Mouse (Mus musculus) hindbrain, embryonic 12.5 days (tissue): ENCODE results near the gene Hic1. TPM values are rescaled to one million over a fixed set of nuclear protein-coding genes. Genes with fewer than 3 reads are reported as not detected.
"Not testable (repeated sequence)": the region's sequence is repeated elsewhere in the genome, so short reads cannot be mapped to it uniquely, and the experiment has no call there.

Experiments
- ATAC-seq: fragments of 200-750 bp; cut with Nextera tagmentation; 2 replicates; pipeline ENCODE4 v1.8.0; 2017; ENCODE audit warnings: moderate TSS enrichment; ENCODE audit not compliant: low FRiP score
- H3K27ac ChIP-seq: fragments of 300-500 bp; sonication (generic); 2 replicates; pipeline ENCODE4 v1.5.1; 2016; ENCODE audit warnings: mild to moderate bottlenecking
- H3K27me3 ChIP-seq: fragments of 300-500 bp; sonication (generic); 2 replicates; pipeline ENCODE4 v1.6.1; 2016; ENCODE audit warnings: mild to moderate bottlenecking
- H3K36me3 ChIP-seq: fragments of 300-500 bp; sonication (generic); 2 replicates; pipeline ENCODE4 v1.6.1; 2016; ENCODE audit warnings: mild to moderate bottlenecking
- H3K4me1 ChIP-seq: fragments of 300-500 bp; sonication (generic); 2 replicates; pipeline ENCODE4 v1.6.1; 2016
- H3K4me2 ChIP-seq: fragments of 300-500 bp; sonication (generic); replicated peaks from 2 replicates; pipeline ENCODE4 v1.6.1; 2016; ENCODE audit warnings: mild to moderate bottlenecking
- H3K4me3 ChIP-seq: fragments of 300-500 bp; sonication (generic); 2 replicates; pipeline ENCODE4 v1.5.1; 2016; ENCODE audit warnings: mild to moderate bottlenecking
- H3K9ac ChIP-seq: fragments of 300-500 bp; sonication (generic); 2 replicates; pipeline ENCODE4 v1.6.1; 2016; ENCODE audit warnings: mild to moderate bottlenecking, moderate library complexity
- H3K9me3 ChIP-seq: fragments of 300-500 bp; sonication (generic); replicated peaks from 2 replicates; pipeline ENCODE4 v1.6.1; 2016; ENCODE audit warnings: mild to moderate bottlenecking
- WGBS: fragments of 180-500 bp; shearing (Covaris S2); methylation state at CpG from one replicate; pipeline ENCODE4 v1.1.7; 2016; 5-methylcytosine and 5-hydroxymethylcytosine counted together
- polyA plus RNA-seq: library from polyadenylated mRNA; unstranded; fragments of >200 nt; fragmentation: Nextera tagmentation; extraction: Ambion mirVana; gene quantifications from 2 replicates; pipeline ENCODE4 v1.2.1, GENCODE M21; 2016

Hic1 gene
- polyA plus RNA-seq, 1 experiment from 2014 or later: 11.3 TPM

- Histone ChIP-seq H3K4me3 (peak within 1 kb of the TSS; percentile 71), H3K4me2 (peak within 1 kb of the TSS; percentile 71), H3K9ac (peak within 1 kb of the TSS; percentile 67), H3K9me3 (no peaks in the 10 kb centered on the region), H3K36me3 (no peaks in the 10 kb centered on the region), H3K27me3 (peaks cover 50% of the 10 kb centered on the region), H3K4me1 (peaks cover 44% of the 10 kb centered on the region), H3K27ac (no peak within 1 kb of the TSS)
- no peak for ATAC-seq
- 55% methylated on average over 5 of the region's 5 CpGs for WGBS
Observed at GRCm38 (mm10) chr11:75190905-75191441, 21.7 kb upstream of the Hic1 start, which contains the start of gene Dph1. TSS of gene Dph1 (minus strand) at chr11:75191241.

- Histone ChIP-seq H3K27ac (no peak overlapping the region), H3K4me3 (peak overlapping the region; percentile 71), H3K9ac (peak overlapping the region; percentile 67), H3K4me2 (peak overlapping the region; percentile 71), H3K4me1 (peaks cover 41% of the 10 kb centered on the region), H3K36me3 (no peaks in the 10 kb centered on the region), H3K27me3 (peaks cover 43% of the 10 kb centered on the region), H3K9me3 (no peaks in the 10 kb centered on the region)
- 1% methylated on average over 24 of the region's 24 CpGs for WGBS
- ATAC-seq: peak; percentile 71
Observed at GRCm38 (mm10) chr11:75190371-75190724, 21.0 kb upstream of the Hic1 start.

- peak overlapping the region; percentile 67 for H3K9ac ChIP-seq
- WGBS: under 1% methylated on average over 22 of the region's 22 CpGs
- no peaks in the 10 kb centered on the region for H3K36me3 ChIP-seq
- peak; percentile 24 for ATAC-seq
- H3K27me3 ChIP-seq: peaks cover 38% of the 10 kb centered on the region
- H3K4me1 ChIP-seq: peaks cover 41% of the 10 kb centered on the region
- no peak overlapping the region for H3K27ac ChIP-seq
- H3K4me2 ChIP-seq: peak overlapping the region; percentile 71
- H3K9me3 ChIP-seq: no peaks in the 10 kb centered on the region
- H3K4me3 ChIP-seq: peak overlapping the region; percentile 71
Observed at GRCm38 (mm10) chr11:75189713-75190370, 20.5 kb upstream of the Hic1 start.

GRCm38 (mm10) chr11:75184986-75185385 is 15.7 kb upstream of the Hic1 start:
- Histone ChIP-seq H3K4me2 (no peak overlapping the region), H3K4me1 (peaks cover 25% of the 10 kb centered on the region), H3K9me3 (no peaks in the 10 kb centered on the region), H3K36me3 (peaks cover 17% of the 10 kb centered on the region), H3K9ac (no peak overlapping the region), H3K27ac (peak overlapping the region; percentile 60), H3K4me3 (no peak overlapping the region), H3K27me3 (no peaks in the 10 kb centered on the region)
- ATAC-seq: peak; percentile 16; the same call in 1 of the 2 replicates
- whole genome bisulfite sequencing: 55% methylated on average over 2 of the region's 2 CpGs

DNA sequence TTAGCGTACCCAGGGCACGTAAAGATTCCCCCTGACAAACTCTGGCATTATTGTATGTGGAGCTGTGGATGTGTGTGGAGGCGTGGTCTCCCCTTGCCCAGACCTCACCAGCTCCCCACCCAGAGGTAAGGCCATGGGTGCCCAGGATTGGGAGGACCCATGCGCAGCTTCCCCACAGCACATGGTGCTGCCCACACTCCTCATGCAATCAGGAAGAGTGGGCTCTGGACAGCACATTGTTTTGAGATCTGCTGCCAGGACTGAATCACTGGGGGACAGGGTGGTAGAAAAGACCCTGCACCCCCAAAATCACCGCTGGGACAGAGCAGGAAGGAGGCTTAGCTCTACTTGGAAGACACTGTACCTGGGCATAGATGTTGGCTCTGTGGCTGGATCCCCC is 15.3 kb upstream of the Hic1 start:
- peaks cover 17% of the 10 kb centered on the region for H3K36me3 ChIP-seq
- H3K27me3 ChIP-seq: no peaks in the 10 kb centered on the region
- H3K27ac ChIP-seq: peak overlapping the region; percentile 60; the same call in 1 of the 2 replicates
- H3K4me1 ChIP-seq: peaks cover 25% of the 10 kb centered on the region
- peak; percentile 9; the same call in 1 of the 2 replicates for ATAC-seq
- no peak overlapping the region for H3K4me3 ChIP-seq
- H3K4me2 ChIP-seq: no peak overlapping the region
- H3K9ac ChIP-seq: no peak overlapping the region
- H3K9me3 ChIP-seq: no peaks in the 10 kb centered on the region
- 85% methylated on average over 5 of the region's 5 CpGs for WGBS

- 74% methylated on average over 2 of the region's 2 CpGs for WGBS
- Histone ChIP-seq H3K9me3 (no peaks in the 10 kb centered on the region), H3K4me1 (peaks cover 26% of the 10 kb centered on the region), H3K9ac (no peak overlapping the region), H3K4me3 (no peak overlapping the region), H3K36me3 (peaks cover 17% of the 10 kb centered on the region), H3K27me3 (no peaks in the 10 kb centered on the region), H3K27ac (peak overlapping the region; percentile 60; the same call in 1 of the 2 replicates), H3K4me2 (no peak overlapping the region)
- no peak for ATAC-seq
Observed at GRCm38 (mm10) chr11:75183917-75184570, 14.7 kb upstream of the Hic1 start.

GRCm38 (mm10) chr11:75178672-75179208 is 9.4 kb upstream of the Hic1 start, which contains the start of gene Ovca2:
TSS of gene Ovca2 (minus strand) at chr11:75178835.
- H3K4me3 ChIP-seq: peak within 1 kb of the TSS; percentile 82
- peaks cover 11% of the 10 kb centered on the region for H3K27me3 ChIP-seq
- WGBS: under 1% methylated on average over 33 of the region's 33 CpGs
- no peaks in the 10 kb centered on the region for H3K9me3 ChIP-seq
- H3K36me3 ChIP-seq: peaks cover 26% of the 10 kb centered on the region
- ATAC-seq: peak; percentile 95
- H3K9ac ChIP-seq: peak within 1 kb of the TSS; percentile 76
- peaks cover 32% of the 10 kb centered on the region for H3K4me1 ChIP-seq
- peak within 1 kb of the TSS; percentile 98 for H3K4me2 ChIP-seq
- peak within 1 kb of the TSS; percentile 91 for H3K27ac ChIP-seq

- Histone ChIP-seq H3K27me3 (peaks cover 16% of the 10 kb centered on the region), H3K4me3 (peak overlapping the region; percentile 82), H3K27ac (peak overlapping the region; percentile 91), H3K36me3 (peaks cover 22% of the 10 kb centered on the region), H3K4me1 (peaks cover 30% of the 10 kb centered on the region), H3K4me2 (peak overlapping the region; percentile 98), H3K9me3 (no peaks in the 10 kb centered on the region), H3K9ac (peak overlapping the region; percentile 76)
- no peak for ATAC-seq
- 59% methylated on average over 12 of the region's 12 CpGs for WGBS
Observed at GRCm38 (mm10) chr11:75178011-75178410, 8.7 kb upstream of the Hic1 start.

DNA sequence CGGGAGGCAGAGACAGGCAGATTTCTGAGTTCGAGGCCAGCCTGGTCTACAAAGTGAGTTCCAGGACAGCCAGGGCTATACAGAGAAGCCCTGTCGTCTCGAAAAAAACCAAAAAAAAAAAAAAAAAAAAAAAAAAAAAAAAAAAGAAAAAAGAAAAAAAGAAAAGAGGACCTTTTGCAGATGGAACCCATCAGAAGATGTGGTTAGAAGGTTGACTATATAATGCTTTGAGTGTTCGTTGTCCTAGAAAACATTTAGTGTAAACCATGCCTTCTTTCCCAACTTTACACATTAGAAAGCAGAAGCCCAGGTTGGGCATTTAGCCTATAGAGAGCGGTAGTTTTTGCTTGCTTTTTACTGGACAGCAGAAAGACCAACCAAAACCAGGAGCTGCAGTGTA is 5.3 kb upstream of the Hic1 start:
- H3K4me1 ChIP-seq: peaks cover 51% of the 10 kb centered on the region
- WGBS: 73% methylated on average over 6 of the region's 6 CpGs
- not testable (repeated sequence) for ATAC-seq, H3K9ac ChIP-seq, H3K4me3 ChIP-seq, H3K4me2 ChIP-seq, H3K36me3 ChIP-seq, H3K27ac ChIP-seq, H3K9me3 ChIP-seq
- peaks cover 50% of the 10 kb centered on the region for H3K27me3 ChIP-seq

- Histone ChIP-seq H3K9me3 (no peaks in the 10 kb centered on the region), H3K4me3 (peak overlapping the region; percentile 68), H3K4me1 (peaks cover 52% of the 10 kb centered on the region), H3K27me3 (peaks cover 58% of the 10 kb centered on the region), H3K27ac (peak overlapping the region; percentile 77; the same call in 1 of the 2 replicates), H3K36me3 (0 out of 2 replicates have a peak, but pooled peaks cover 9% of the 10 kb centered on the region), H3K9ac (peak overlapping the region; percentile 60), H3K4me2 (peak overlapping the region; percentile 80)
- no peak for ATAC-seq
- 3% methylated on average over 15 of the region's 15 CpGs for WGBS
Observed at GRCm38 (mm10) chr11:75173799-75174165, 4.5 kb upstream of the Hic1 start.

DNA sequence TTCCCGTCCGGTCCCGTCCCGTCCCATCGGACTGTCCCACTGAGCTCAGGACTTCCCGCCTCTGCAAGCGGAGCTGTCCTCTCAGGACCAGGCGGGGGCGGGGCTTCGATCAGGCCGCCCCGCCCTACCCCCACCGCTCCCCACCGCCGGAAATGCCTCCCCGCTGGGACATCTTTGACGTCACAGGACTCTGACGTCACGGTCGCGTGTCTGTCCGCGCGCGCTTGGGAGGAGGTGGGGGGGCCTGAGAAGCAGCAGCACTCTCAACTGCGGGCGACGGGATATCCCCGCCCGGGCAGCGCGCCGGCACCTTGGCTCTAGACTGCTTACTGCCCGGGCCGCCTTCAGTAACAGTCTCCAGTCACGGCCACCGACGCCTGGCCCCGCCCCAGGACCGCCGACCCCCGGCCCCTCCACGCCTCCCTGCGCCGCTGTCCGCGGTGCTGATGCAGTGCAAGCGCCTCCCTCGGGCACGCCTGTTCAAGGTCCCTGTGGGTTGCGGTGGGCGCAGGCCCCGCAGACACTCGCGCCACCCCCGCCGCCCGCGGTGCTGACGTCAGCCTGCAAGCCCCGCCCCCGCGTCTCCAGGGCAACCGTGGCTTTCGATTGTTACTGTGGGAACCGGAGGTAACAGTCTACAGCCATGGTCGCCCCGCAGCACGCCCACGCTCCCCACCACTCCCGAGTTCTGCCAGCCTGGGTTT is 3.9 kb upstream of the Hic1 start:
- Histone ChIP-seq H3K4me1 (peaks cover 57% of the 10 kb centered on the region), H3K27me3 (peaks cover 63% of the 10 kb centered on the region), H3K4me2 (peak overlapping the region; percentile 80), H3K4me3 (peak overlapping the region; percentile 68), H3K9ac (peak overlapping the region; percentile 60), H3K27ac (peak overlapping the region; percentile 77), H3K36me3 (0 out of 2 replicates have a peak, but pooled peaks cover 9% of the 10 kb centered on the region), H3K9me3 (no peaks in the 10 kb centered on the region)
- WGBS: under 1% methylated on average over 61 of the region's 71 CpGs
- peak; percentile 72 for ATAC-seq
